Mouse (Mus musculus): ENCODE measurements around the gene Pcsk4. TPM values are rescaled to one million over a fixed set of nuclear protein-coding genes. Genes with fewer than 3 reads are reported as not detected.

Gene Pcsk4
- total RNA-seq, 2 experiments from 2014 or later, result 7.1 to 8.0 TPM

- peak in 1 of 2 experiments; percentile 65 for DNase-seq (ENCODE audit: low spot score in 2 of 2)
Measured at GRCm38 (mm10) chr10:80323261-80324119, 5.8 kb downstream of the Pcsk4 start.

- DNase-seq (ENCODE audit: low spot score in 2 of 2), result peak in 1 of 2 experiments; percentile 46
Measured at GRCm38 (mm10) chr10:80322811-80323211, 6.5 kb downstream of the Pcsk4 start.

GRCm38 (mm10) chr10:80321670-80322581, 7.4 kb downstream of the Pcsk4 start:
- no peak for DNase-seq (ENCODE audit: low spot score in 2 of 2)

- no peak for DNase-seq (ENCODE audit: low spot score in 2 of 2)
Measured at GRCm38 (mm10) chr10:80321014-80321669, 8.2 kb downstream of the Pcsk4 start.

- peak; percentile 88 to 89 for DNase-seq (ENCODE audit: low spot score in 2 of 2)
Measured at GRCm38 (mm10) chr10:80320340-80320760, 8.9 kb downstream of the Pcsk4 start, which contains the start of gene 2310011J03Rik. Gene 2310011J03Rik (minus strand): TSS chr10:80320537.

GRCm38 (mm10) chr10:80317011-80317410, 12.3 kb downstream of the Pcsk4 start:
- DNase-seq (ENCODE audit: low spot score in 2 of 2), result no peak

GRCm38 (mm10) chr10:80316359-80316781, 12.9 kb downstream of the Pcsk4 start:
- peak in 1 of 2 experiments; percentile 47 for DNase-seq (ENCODE audit: low spot score in 2 of 2)

DNA sequence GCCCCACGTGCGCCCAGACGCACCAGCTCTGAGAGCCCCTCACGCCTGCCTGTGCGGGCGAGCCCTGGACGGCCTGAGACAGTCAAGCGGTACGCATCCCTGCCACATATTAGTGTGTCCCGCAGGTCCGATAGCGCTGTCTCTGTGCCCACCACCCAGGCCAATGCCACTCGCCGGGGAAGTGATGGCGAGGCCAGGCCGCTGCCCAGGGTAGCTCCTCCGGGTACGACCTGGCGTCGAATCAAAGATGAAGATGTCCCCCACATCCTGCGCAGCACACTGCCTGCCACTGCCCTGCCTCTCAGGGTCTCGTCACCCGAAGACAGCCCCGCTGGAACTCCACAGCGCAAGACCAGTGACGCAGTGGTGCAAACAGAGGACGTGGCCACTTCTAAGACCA, 14.0 kb downstream of the Pcsk4 start:
- no peak for DNase-seq (ENCODE audit: low spot score in 2 of 2)

GRCm38 (mm10) chr10:80314494-80315001, 14.8 kb downstream of the Pcsk4 start:
- no peak for DNase-seq (ENCODE audit: low spot score in 2 of 2)

- no peak for DNase-seq (ENCODE audit: low spot score in 2 of 2)
Measured at GRCm38 (mm10) chr10:80313627-80314201, 15.6 kb downstream of the Pcsk4 start.

- peak in 1 of 2 experiments; percentile 54 for DNase-seq (ENCODE audit: low spot score in 2 of 2)
Measured at GRCm38 (mm10) chr10:80312586-80313504, 16.5 kb downstream of the Pcsk4 start.

DNA sequence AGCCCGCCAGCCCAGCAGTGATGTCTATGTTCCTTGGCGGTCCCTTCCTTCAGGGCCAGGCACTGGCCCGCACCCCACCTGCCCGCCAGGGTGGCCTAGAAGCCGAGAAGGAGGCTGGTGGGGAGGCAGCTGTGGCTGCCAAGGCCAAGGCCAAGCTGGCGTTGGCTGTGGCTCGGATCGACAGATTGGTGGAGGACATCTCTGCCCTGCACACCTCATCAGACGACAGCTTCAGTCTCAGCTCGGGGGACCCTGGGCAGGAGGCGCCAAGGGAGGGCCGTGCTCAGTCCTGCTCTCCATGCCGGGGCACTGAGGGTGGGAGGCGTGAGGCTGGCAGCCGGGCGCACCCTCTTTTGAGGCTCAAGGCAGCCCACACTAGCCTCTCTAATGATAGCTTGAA, 17.7 kb downstream of the Pcsk4 start:
- DNase-seq (ENCODE audit: low spot score in 2 of 2), result no peak

- peak in 1 of 2 experiments; percentile 39 for DNase-seq (ENCODE audit: low spot score in 2 of 2)
Measured at GRCm38 (mm10) chr10:80304862-80305261, 24.4 kb downstream of the Pcsk4 start.

DNA sequence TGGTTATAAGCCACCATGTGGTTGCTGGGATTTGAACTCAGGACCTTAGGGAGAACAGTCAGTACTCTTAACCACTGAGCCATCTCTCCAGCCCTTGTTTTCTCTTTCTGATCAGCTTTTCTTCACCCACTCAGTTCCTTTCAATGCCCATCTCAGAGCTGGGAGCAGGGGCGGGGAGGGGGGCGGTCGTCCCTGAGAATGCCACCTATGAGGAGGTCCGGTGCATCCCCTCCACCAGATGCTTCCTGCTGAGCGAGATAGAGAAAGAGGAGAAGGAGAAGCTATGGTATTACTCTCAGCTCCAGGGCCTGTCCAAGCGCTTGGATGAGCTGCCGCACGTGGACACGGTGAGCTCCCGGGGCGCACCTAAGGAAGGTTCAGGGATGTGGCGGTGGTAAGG, 24.8 kb downstream of the Pcsk4 start:
- DNase-seq (ENCODE audit: low spot score in 2 of 2), result no peak

GRCm38 (mm10) chr10:80302471-80302881, 26.8 kb downstream of the Pcsk4 start:
- DNase-seq (ENCODE audit: low spot score in 2 of 2), result peak; percentile 76 to 83

- peak in 1 of 2 experiments; percentile 22 for DNase-seq (ENCODE audit: low spot score in 2 of 2)
Measured at GRCm38 (mm10) chr10:80302082-80302355, 27.3 kb downstream of the Pcsk4 start.

GRCm38 (mm10) chr10:80301256-80302081, 27.8 kb downstream of the Pcsk4 start:
- DNase-seq (ENCODE audit: low spot score in 2 of 2), result peak in 1 of 2 experiments; percentile 17

GRCm38 (mm10) chr10:80300672-80301181, 28.6 kb downstream of the Pcsk4 start:
- DNase-seq (ENCODE audit: low spot score in 2 of 2), result peak in 1 of 2 experiments; percentile 65
